Mouse (Mus musculus): ENCODE measurements around the gene Vav2.

- TF ChIP-seq POLR2A (IDR thresholded peaks at IDR 0.05; ENCODE audit: low read depth, low read length), result no peak
- no peak for TF ChIP-seq CTCF (conservative IDR thresholded peaks at IDR 0.05; ENCODE audit: insufficient read depth, insufficient read length, low read depth, low read length)
These were observed 108.2 kb downstream of the Vav2 start for GRCm38 (mm10) chr2:27318606-27319005.
